Mouse (Mus musculus) layer of hippocampus, postnatal 10 days (tissue): ENCODE measurements around the gene Cald1. TPM values are rescaled to one million over a fixed set of nuclear protein-coding genes. Genes with fewer than 3 reads are reported as not detected.

Source experiments
- DNase-seq, 2 experiments: peaks; one replicate each; pipeline ENCODE4 v3.0.0; 2021; ENCODE audit warnings: low spot score in 2 of 2
- total RNA-seq, 2 experiments: library from RNA; stranded (reverse); gene quantifications; 2 replicates each; pipeline ENCODE4 v1.2.3; 2021

Cald1 gene
- total RNA-seq, 2 experiments from 2014 or later = 37.5 to 38.7 TPM

- DNase-seq = no peak
Measured at GRCm38 (mm10) chr6:34609892-34610829, 11.9 kb downstream of the Cald1 start.

DNA sequence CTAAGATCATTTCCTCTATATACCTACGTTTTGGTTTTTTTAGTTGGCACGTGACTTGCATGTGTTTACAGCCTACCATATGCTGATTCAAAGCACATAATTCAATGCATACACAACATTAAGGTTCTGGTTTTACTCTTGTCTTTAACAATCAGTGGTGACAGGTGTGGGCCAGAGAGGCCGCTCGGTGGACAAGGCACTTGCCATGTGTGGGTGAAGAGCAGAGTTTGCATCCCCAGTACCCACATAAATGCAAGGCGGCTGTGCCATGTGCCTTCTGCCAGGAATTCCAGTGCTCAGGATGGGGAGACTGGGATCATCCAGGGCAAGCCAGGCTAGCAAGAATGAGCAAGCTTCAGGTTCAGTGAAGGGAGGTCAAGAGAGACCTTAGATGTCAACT, 14.8 kb downstream of the Cald1 start:
- no peak for DNase-seq

- DNase-seq = no peak
Measured at GRCm38 (mm10) chr6:34615419-34615818, 17.1 kb downstream of the Cald1 start.

GRCm38 (mm10) chr6:34619494-34619893, 21.2 kb downstream of the Cald1 start:
- no peak for DNase-seq

DNA sequence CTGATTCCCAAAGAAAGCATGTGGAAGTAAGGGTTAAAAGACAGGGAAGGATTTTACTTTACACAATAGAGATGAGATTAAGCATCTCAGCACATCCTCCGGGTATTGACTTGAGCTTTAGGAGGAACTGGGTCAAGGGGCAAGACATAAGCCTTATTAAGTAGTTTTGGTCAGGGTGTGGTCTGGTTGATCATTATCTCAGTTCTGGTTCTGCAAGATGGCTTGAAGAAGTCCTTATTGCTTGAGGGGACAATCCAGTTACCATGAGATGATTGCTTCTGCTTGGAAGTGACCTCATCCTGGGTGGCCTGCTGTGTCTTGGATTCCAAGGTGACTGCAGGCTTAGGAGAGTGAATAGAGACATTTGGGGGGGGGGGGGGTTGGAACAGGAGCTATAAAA, 21.9 kb downstream of the Cald1 start:
- DNase-seq = no peak

DNA sequence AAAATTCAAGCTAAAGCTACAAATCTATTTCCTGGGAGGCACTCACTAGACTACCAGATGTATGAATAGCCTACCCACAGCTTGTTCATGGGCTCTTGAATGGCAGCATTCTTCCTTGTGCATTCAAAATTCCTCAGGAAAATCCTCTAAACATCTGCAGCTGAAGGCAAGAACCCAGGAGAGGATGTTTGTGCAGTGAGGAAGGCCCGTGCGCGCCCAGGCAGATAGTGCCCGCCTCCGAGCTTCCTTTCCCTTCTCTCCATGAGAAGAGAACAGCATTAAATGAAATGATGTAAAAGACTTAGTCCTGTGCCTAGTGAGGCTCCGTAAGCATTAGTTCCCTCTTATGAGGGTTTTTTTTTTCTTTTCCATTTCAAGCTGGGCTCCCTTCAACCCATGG, 24.6 kb downstream of the Cald1 start:
- no peak for DNase-seq

GRCm38 (mm10) chr6:34623290-34623689, 25.0 kb downstream of the Cald1 start:
- no peak for DNase-seq

DNA sequence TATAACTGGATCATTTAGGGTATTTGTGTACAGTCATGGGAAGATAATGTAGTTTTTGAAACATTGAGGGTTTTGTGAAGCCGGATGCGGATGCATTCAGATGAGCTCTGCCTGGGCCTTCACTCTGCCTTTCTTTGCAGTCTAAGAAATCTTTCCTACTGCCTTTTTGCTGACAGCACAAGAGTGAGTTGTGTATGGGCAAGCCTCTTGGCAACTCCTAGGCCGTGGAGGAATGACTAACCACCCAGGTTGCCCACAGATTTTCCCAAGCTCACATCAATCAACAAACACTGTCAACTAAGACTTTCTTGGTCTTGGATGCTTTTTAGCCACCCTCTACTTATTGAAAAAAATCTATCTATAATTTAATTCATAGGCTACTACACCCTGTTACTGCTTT, 26.2 kb downstream of the Cald1 start:
- DNase-seq = no peak

DNA sequence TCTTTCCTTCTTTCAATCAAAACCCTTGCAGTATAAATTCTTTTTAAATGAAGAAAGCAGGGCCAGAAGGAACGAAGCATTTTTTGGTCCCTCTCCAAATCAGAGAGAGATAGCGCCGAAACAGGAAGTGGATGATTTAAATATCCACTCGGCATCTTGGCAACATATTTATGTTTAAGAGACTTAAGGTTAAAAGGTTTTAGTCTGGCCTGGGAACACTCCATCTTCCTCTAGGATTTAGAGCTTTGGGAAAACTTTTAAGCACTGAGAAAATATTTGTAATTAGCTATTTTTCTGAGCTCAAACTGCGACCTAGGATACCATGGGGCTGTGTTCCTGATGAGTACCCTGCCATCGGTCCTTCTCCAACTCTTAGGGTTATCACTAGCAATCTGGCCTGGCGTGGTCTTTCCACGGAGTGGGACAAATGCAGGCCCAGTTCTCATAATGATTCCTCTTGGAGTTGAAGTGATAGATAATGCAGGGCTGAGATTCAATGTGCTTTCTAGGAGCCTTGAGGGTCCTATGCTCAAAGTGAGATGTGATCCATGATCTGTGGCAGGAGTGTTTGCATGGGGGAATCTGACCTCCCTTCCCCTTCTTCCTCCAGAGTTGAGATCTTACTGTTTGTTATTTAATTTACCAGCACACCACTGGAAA, 28.4 kb downstream of the Cald1 start:
- DNase-seq = no peak

DNA sequence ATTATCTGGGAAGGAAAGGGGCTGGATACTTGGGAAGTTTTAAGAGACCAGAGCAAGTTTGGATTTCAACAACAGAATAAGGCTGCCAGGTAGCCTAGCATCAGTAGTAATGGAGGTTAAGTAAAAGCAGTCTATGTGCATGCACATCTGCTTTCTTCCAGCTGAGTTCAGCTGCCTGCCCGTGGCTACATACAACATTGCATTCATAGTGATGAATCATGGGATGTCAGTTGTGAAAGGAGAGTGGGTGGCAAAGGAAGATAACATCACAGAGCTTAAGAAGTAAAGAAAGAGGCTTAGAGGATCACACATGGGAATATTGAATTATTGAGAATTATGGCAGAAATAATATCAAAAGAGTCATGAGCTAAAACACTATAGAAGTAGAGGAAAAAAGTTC, 29.8 kb downstream of the Cald1 start:
- DNase-seq = no peak

GRCm38 (mm10) chr6:34633776-34634175, 35.5 kb downstream of the Cald1 start:
- no peak for DNase-seq

- DNase-seq = no peak
Measured at GRCm38 (mm10) chr6:34637588-34638438, 39.5 kb downstream of the Cald1 start.

GRCm38 (mm10) chr6:34638667-34639066, 40.4 kb downstream of the Cald1 start:
- DNase-seq = no peak

DNA sequence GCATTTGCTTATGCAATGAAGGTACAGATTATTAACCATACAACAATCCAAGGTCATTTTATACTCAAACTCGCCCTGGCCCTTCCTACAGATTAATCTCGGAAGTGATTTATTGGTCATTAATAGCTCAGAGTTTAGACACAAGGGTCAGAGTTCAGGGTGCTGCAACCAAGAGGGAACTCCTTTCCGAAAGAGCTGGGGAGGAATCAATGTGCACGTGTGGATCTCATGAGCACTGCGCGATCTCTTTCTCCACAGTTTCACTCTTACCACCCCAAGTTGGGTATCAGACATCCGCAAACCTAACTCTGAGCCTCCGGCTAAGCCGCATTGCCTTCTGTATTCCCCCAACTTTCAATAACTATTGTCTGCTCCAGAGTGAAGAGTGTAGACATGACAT, 41.9 kb downstream of the Cald1 start:
- DNase-seq = no peak

DNA sequence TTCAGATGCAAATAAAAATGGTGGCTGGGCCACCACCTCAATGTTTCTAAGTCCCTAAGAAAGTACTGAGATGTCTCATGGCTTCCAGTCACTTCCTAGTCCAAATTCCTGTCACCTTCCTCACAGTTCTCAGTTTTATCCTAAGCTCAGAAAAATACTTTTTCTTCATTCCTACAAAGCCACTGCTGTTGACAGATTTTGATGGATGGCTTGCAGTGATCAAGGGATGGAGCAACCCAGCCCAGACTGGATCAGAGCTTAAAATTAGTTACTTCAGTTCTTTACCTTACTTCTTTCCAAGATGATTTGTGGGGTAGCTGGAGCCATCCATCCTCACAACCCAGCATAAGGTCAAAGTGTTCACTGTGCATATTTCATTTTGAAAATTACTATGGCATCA, 42.8 kb downstream of the Cald1 start:
- DNase-seq = no peak

GRCm38 (mm10) chr6:34642075-34642547, 43.8 kb downstream of the Cald1 start:
- DNase-seq = no peak

- no peak for DNase-seq
Measured at GRCm38 (mm10) chr6:34648017-34648787, 49.9 kb downstream of the Cald1 start.

- no peak for DNase-seq
Measured at GRCm38 (mm10) chr6:34651298-34651697, 53.0 kb downstream of the Cald1 start.

DNA sequence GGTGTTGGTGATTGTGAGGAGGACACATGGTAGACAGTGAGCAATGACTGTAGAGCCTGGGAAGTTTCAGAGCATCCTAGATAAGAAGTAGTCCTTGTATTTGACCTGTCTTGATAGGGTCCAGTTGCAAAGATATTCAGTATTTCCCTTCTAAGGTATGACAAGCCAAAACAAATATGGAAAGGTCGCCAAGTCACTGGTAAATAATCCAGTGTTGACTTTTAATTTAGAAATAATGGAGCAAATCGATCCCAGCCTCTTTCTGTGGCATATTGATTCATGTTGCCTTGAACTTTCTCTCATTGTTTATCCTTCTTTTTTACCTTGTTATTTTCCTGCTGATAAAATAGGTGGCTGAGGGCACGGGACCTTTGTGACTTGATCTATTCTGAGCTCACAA, 57.4 kb downstream of the Cald1 start:
- no peak for DNase-seq

DNA sequence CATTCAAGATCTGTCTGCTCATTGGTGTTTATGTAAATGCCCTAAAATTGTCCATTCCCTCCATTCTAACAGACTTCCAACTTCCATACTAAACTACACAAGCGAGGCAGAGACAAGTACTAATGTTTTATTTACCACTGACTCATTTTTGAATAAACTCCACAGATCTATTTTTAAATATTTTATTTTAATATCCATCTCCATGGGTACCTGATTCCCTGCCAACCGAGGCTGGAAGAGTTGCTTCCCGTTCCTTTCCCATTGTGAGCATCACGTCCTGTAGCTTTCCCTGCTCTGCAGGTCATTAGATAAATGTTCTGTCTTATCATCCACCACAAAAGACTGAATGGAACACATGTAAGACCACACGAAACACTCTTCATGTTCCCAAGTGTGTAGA, 60.5 kb downstream of the Cald1 start:
- peak; percentile 7 to 28 for DNase-seq

DNA sequence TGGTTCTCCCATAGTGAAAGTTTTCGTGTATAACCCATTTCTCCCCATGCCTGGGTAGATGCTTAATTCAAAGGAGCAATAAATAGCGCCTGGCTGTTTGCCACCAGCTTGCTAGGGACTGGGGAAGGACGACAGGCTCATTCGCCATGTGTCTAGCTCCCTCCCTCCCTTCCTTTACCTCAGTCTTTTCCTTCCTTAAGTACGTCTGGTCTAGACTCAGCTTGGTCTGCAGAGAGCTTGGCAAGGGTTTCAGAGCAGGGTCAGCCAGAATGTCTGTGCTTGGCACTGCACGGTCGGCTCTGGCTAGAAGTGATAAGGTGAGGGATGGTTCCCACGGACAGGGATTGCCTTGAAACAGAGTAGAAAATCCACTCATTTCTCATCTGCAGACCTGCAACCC, 62.4 kb downstream of the Cald1 start:
- no peak for DNase-seq
